Mouse (Mus musculus) midbrain, embryonic 13.5 days (tissue): ENCODE measurements around the gene Adamtsl4. TPM values are rescaled to one million over a fixed set of nuclear protein-coding genes. Genes with fewer than 3 reads are reported as not detected.

Source experiments
- ATAC-seq: fragments of 200-750 bp; cut with Nextera tagmentation; 2 replicates; pipeline ENCODE4 v1.8.0; 2017; ENCODE audit warnings: mild to moderate bottlenecking, moderate TSS enrichment, moderate library complexity
- H3K27ac ChIP-seq: fragments of 300-500 bp; sonication (generic); 2 replicates; pipeline ENCODE4 v1.5.1; 2015; ENCODE audit warnings: inconsistent platforms, mild to moderate bottlenecking, moderate library complexity
- H3K27me3 ChIP-seq: fragments of 300-500 bp; sonication (generic); 2 replicates; pipeline ENCODE4 v1.6.1; 2015; ENCODE audit warnings: mild to moderate bottlenecking, inconsistent platforms
- H3K36me3 ChIP-seq: fragments of 300-500 bp; sonication (generic); 2 replicates; pipeline ENCODE4 v1.6.1; 2015; ENCODE audit warnings: mild to moderate bottlenecking, inconsistent platforms
- H3K4me1 ChIP-seq: fragments of 300-500 bp; sonication (generic); replicated peaks from 2 replicates; pipeline ENCODE4 v1.6.1; 2015; ENCODE audit warnings: inconsistent platforms
- H3K4me2 ChIP-seq: fragments of 300-500 bp; sonication (generic); replicated peaks from 2 replicates; pipeline ENCODE4 v1.6.1; 2015; ENCODE audit warnings: moderate library complexity, mild to moderate bottlenecking, inconsistent platforms
- H3K4me3 ChIP-seq: fragments of 300-500 bp; sonication (generic); replicated peaks from 2 replicates; pipeline ENCODE4 v1.5.1; 2015; ENCODE audit warnings: mild to moderate bottlenecking, inconsistent platforms
- H3K9ac ChIP-seq: fragments of 300-500 bp; sonication (generic); replicated peaks from 2 replicates; pipeline ENCODE4 v1.6.1; 2015; ENCODE audit warnings: mild to moderate bottlenecking, inconsistent platforms
- H3K9me3 ChIP-seq: fragments of 300-500 bp; sonication (generic); 2 replicates; pipeline ENCODE4 v1.6.1; 2016; ENCODE audit warnings: mild to moderate bottlenecking, inconsistent platforms
- WGBS: fragments of 180-500 bp; shearing (Covaris S2); methylation state at CpG from one replicate; pipeline ENCODE4 v1.1.7; 2015; 5-methylcytosine and 5-hydroxymethylcytosine counted together
- polyA plus RNA-seq: library from polyadenylated mRNA; unstranded; fragments of >200 nt; fragmentation: Nextera tagmentation; extraction: Ambion mirVana; gene quantifications from 2 replicates; pipeline ENCODE4 v1.2.1, GENCODE M21; 2015

The Adamtsl4 gene
- polyA plus RNA-seq, 1 experiment from 2014 or later, result 1.9 TPM

DNA sequence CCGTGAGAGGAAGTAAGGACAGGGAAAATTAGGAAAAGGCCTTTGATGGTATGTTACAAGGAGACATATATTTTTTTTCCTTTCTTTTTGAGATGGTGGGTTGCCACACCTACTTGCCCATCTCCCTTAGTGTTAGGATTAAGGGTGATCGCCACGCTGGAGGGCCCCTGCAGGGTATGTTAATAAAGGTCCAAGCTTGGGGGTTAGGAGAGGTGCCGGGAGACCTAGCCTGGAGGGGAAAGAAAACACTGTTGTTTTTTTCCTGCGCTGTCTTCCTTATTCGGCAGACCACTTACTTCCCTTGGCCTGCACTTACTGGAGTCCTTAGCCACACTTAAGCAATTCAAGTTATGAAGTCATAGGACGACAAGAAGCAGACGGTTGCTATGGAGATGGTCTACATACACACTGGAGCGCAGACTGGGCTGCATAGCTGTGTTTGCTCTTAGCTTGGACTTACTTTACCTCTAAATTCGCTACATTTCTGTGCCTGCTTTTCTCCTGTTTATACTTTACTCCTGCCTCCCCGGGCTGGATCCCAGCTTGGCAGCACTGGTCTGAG, 34.2 kb downstream of the Adamtsl4 start:
- ATAC-seq, result no peak
- H3K4me1 ChIP-seq, result peaks cover 16% of the 10 kb centered on the region
- no peak overlapping the region for H3K4me2 ChIP-seq
- no peaks in the 10 kb centered on the region for H3K36me3 ChIP-seq
- H3K9me3 ChIP-seq, result no peaks in the 10 kb centered on the region
- WGBS, result 15% methylated on average over 11 of the region's 11 CpGs
- H3K9ac ChIP-seq, result peak overlapping the region; percentile 16; the same call in 1 of the 2 replicates
- no peak overlapping the region for H3K27ac ChIP-seq
- no peak overlapping the region for H3K4me3 ChIP-seq
- H3K27me3 ChIP-seq, result no peaks in the 10 kb centered on the region

DNA sequence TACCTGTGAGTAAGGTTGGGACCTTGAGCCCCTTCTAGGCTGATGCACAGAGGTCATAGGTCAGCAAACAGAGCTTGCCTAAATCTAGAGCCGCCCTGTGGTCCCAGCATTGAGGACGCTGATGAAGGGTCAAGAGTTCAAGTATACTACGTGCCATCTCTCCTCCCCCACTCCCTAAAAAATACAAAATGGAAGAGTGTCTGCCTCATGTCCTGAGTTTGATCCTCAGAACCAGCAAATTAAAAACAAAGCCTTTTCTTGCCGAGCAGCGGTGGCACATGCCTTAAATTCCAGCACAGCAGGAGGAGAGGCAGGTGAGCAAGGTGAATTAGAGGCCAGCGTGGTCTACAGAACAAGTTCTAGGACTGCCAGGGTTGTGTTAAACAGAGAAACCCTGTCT, 34.8 kb downstream of the Adamtsl4 start:
- Histone ChIP-seq H3K36me3 (no peaks in the 10 kb centered on the region), H3K27ac (no peak overlapping the region), H3K4me3 (no peak overlapping the region), H3K9ac (no peak overlapping the region), H3K4me1 (peaks cover 13% of the 10 kb centered on the region), H3K4me2 (no peak overlapping the region), H3K9me3 (no peaks in the 10 kb centered on the region), H3K27me3 (no peaks in the 10 kb centered on the region)
- no peak for ATAC-seq
- 20% methylated on average over 6 of the region's 6 CpGs for WGBS

DNA sequence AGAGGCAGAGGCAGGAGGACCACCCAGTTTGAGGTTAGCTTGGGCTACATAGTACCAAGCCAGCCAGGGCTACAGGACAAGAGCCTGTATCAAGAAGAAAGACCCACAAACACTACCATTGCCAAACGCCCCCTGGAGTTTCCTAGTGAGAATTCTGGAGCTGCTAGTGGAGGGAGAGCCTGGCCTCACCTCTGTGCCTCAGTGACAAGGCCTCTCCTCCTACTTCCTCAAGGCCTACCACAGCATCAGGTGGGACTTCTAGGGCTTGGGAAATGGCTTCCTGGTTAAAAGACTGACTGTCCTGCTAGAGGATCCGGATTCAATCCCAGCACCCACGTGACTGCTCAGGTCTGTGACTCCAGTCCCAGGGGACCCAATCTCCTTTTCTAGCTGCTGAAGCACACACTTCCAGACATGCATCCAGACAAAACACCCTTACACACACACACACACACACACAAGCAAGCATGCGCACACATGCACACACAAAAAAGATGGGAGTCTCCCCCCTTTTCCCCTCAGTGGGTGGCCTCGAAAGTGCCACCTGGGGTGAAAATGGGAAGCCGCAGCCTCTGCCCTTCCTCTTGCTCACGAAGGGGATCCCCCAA, 35.4 kb downstream of the Adamtsl4 start:
- Histone ChIP-seq H3K27ac (no peak overlapping the region), H3K27me3 (no peaks in the 10 kb centered on the region), H3K9me3 (no peaks in the 10 kb centered on the region), H3K4me3 (no peak overlapping the region), H3K4me1 (peaks cover 9% of the 10 kb centered on the region), H3K4me2 (no peak overlapping the region), H3K9ac (no peak overlapping the region), H3K36me3 (no peaks in the 10 kb centered on the region)
- ATAC-seq, result no peak
- WGBS, result 59% methylated on average over 7 of the region's 7 CpGs

DNA sequence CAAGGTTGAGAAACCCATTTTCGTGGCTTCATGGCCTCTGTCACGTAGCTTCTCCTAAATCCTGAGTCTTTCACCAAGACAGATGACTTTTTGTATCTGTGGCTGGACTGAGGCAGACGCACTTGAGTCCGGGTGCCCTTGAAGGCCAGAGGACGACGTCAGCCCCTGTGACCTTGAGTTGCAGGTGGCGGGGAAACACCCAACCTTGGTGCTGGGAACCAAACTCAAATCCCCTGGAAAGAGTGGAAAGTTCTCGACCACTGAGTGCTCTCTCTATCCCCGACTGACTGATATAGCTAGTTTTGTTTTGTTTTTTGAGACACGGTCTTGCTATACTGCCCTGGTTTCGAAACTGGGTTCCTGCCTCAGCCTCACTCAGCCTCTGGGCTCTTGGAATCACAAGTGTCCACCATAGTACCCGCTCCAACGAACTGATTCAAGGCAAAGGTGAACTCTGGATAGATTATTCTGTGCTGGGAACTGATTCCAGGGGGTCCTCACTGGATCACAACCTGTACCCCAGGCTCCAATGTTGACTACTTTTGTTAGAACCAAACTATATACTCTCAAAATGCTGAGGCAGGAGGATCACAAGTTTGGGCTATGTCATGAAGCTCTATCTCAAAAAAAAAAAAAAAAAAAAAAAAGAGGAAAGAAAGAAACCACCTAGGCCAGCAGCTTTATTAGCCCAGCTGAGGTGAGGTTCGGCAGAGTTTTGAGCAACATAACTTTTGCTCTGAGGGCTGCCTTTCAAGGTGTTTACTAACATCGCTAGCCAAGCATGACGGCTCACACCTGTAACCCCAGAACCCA, 36.1 kb downstream of the Adamtsl4 start:
- Histone ChIP-seq H3K9me3 (no peaks in the 10 kb centered on the region), H3K4me2 (no peak overlapping the region), H3K4me1 (peaks cover 9% of the 10 kb centered on the region), H3K9ac (no peak overlapping the region), H3K36me3 (no peaks in the 10 kb centered on the region), H3K4me3 (no peak overlapping the region), H3K27ac (no peak overlapping the region), H3K27me3 (no peaks in the 10 kb centered on the region)
- WGBS, result 94% methylated on average over 16 of the region's 16 CpGs
- ATAC-seq, result no peak

DNA sequence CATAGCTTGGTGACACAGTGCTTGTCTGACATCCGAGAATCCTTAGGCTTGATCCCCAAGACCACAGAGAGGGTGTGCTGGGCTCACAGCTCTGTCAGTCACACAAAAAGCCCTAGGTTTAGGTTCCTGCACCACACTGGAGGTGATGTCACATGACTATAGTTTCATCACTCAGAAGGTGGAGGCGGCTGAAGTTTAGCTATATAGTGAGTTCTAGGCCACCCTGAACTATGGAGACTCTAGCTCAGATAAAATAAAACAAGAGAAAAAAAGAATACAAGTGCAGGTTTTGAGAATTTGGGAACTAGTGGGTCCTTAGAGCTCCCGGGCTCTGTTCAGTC, 36.7 kb downstream of the Adamtsl4 start:
- ATAC-seq, result no peak
- 90% methylated on average over 3 of the region's 3 CpGs for WGBS

DNA sequence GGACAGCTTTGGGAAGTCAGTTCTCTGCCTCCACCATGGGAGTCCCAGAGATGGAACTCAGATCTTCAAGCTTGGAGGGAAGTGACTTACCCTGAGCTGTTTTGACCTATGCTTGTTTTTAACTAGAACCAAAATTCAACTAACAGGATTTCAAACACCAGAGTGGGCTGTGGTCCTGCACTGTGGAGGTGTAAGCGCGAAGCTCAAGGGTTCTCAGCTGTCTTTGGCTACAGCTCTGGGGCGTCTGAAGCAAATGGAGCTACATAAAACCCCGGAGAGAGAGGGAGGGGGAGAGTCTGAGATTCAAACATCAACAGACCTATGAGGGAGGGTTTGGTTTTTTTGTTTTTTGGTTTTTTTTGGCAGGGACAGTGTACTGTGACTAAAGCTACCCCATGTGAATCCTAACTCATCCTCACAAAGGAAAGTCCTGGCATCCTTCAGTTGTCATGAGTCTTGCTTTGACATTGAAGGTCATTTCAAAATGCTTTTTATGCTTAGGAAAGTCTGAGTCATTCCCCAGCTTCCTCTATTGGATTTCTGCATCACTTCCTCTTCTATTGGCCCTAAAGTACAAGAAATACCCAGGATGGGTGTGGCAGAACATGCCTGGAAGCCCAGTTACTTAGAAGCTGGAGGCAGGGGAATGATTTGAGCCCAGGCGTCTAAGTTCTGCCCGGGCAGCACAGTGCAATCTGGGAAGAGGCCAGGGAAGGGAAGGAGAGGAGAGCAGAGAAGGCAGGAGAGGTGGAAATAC, 37.3 kb downstream of the Adamtsl4 start:
- Histone ChIP-seq H3K27me3 (no peaks in the 10 kb centered on the region), H3K36me3 (no peaks in the 10 kb centered on the region), H3K4me3 (no peak overlapping the region), H3K9ac (no peak overlapping the region), H3K9me3 (no peaks in the 10 kb centered on the region), H3K4me2 (no peak overlapping the region), H3K4me1 (peaks cover 9% of the 10 kb centered on the region), H3K27ac (no peak overlapping the region)
- WGBS, result 83% methylated on average over 6 of the region's 6 CpGs
- ATAC-seq, result no peak

More for the DNA sequence above, 36.7 kb downstream of the Adamtsl4 start:
- Histone ChIP-seq H3K27me3 (no peaks in the 10 kb centered on the region), H3K4me2 (no peak overlapping the region), H3K36me3 (no peaks in the 10 kb centered on the region), H3K4me3 (no peak overlapping the region), H3K4me1 (peaks cover 9% of the 10 kb centered on the region), H3K27ac (no peak overlapping the region), H3K9ac (no peak overlapping the region), H3K9me3 (no peaks in the 10 kb centered on the region)

DNA sequence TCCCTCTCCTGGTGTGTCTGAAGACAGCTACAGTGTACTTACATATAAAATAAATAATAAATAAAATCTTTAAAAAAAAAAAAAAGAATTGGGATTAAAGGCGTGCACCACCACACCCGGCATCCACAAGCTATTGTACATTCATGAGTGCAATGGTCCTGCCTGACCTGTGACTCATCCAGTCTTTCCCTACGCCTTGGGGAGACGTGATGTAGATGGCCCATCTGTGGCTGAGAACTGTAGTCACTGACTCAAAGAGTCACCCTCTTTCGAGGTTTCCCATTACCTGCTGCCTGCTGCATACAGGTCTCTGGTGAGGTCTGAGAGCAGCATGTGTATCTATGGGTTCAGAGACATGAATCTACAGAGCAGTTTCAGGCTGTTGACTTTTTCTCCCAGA, 39.7 kb downstream of the Adamtsl4 start:
- ATAC-seq, result no peak
- H3K9me3 ChIP-seq, result no peaks in the 10 kb centered on the region
- H3K27ac ChIP-seq, result no peak overlapping the region
- no peak overlapping the region for H3K4me2 ChIP-seq
- no peaks in the 10 kb centered on the region for H3K36me3 ChIP-seq
- no peaks in the 10 kb centered on the region for H3K27me3 ChIP-seq
- peaks cover 3% of the 10 kb centered on the region; the same call in 1 of the 2 replicates for H3K4me1 ChIP-seq
- no peak overlapping the region for H3K4me3 ChIP-seq
- 95% methylated on average over 5 of the region's 5 CpGs for WGBS
- no peak overlapping the region for H3K9ac ChIP-seq

DNA sequence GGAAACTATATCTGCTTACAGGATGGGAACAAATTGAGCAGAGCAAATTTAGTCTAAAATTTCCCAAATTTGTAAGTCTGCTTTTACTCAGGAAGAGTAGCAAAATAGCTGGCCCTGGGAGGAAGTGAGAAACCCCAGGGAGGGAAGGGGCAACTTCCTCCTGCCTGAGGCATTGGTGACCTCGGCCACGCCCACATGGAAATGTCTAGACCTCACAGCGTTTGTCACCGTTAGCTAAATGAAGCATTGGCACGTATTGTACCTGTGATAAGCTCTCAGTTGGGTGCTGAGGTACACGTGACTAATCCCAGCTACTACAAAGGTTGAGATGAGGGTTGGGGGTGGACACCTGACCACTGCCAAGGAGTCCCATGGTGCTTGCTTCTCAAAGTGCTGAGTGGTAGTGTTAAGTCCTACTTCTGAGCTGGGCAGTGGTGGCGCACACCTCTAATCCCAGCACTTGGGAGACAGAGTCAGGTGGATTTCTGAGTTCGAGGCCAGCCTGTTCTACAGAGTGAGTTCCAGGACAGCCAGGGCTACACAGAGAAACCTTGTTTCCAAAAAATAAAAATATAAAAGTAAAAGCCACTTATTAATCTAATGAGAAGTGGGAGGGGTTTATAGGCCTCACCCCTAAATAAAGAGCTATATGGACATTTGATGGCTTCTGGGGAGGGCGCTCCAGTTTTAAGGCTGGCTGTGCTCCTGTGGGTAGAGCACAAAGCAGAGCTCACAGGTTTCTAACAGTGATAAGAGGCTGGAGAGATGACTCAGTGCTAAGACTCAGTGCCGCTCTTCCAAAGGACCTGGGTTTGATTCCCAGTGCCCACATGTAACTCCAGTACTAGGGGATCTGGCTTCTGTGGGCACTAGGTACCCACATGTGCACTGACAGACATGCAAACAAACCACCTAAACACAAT, 42.1 kb downstream of the Adamtsl4 start:
- no peak overlapping the region for H3K4me3 ChIP-seq
- no peak overlapping the region for H3K9ac ChIP-seq
- ATAC-seq, result no peak
- H3K9me3 ChIP-seq, result no peaks in the 10 kb centered on the region
- H3K27me3 ChIP-seq, result no peaks in the 10 kb centered on the region
- no peak overlapping the region for H3K4me2 ChIP-seq
- no peak overlapping the region for H3K27ac ChIP-seq
- H3K4me1 ChIP-seq, result no peaks in the 10 kb centered on the region
- WGBS, result 70% methylated on average over 10 of the region's 10 CpGs
- H3K36me3 ChIP-seq, result 0 out of 2 replicates have a peak, but pooled peaks cover 3% of the 10 kb centered on the region

DNA sequence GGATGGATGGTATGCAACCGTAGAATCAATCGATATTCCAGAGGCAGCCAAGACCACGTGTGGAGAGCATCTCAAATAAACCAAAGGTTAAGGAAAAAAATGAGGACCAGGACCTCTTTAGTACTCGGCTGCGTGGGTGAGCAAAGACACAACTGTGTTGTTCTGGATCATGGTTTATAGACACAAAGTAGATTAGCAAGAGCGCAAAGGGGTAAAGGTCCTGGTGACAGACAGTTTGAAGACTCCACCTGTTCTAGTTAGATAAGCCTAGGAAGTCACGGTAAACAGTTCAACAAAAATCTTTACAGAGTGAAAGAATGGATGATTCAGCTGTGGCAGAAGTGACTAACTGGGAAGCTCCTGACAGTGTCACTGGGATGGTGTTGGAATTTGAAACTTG, 44.6 kb downstream of the Adamtsl4 start:
- no peak for ATAC-seq
- H3K4me2 ChIP-seq, result no peak overlapping the region
- H3K4me3 ChIP-seq, result no peak overlapping the region
- H3K9me3 ChIP-seq, result no peaks in the 10 kb centered on the region
- H3K9ac ChIP-seq, result no peak overlapping the region
- peaks cover 20% of the 10 kb centered on the region for H3K36me3 ChIP-seq
- no peaks in the 10 kb centered on the region for H3K27me3 ChIP-seq
- H3K27ac ChIP-seq, result no peak overlapping the region
- 89% methylated on average over 7 of the region's 7 CpGs for WGBS
- no peaks in the 10 kb centered on the region for H3K4me1 ChIP-seq

DNA sequence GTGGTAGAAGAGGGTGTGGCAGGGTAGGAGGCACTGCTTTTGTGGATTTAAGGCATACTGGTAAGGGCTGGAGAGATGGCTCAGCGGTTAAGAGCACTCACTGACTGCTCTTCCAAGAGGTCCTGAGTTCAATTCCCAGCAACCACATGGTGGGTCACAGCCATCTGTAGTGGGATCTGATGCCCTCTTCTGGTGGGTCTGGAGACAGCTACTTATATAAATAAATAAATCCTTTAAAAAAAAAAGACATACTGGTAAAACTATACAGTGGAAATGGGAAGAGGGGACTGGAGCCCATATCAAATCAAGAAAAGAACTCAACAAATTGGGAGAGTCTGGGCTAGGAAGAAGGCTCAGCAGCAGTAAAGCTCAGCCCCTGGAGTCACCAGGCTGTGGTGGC, 48.0 kb downstream of the Adamtsl4 start:
- no peaks in the 10 kb centered on the region for H3K4me1 ChIP-seq
- peaks cover 54% of the 10 kb centered on the region for H3K36me3 ChIP-seq
- no peak overlapping the region for H3K4me3 ChIP-seq
- no peak for ATAC-seq
- H3K27ac ChIP-seq, result no peak overlapping the region
- H3K4me2 ChIP-seq, result no peak overlapping the region
- WGBS, result 100% methylated on average over 1 of the region's 1 CpGs
- H3K9ac ChIP-seq, result no peak overlapping the region
- no peaks in the 10 kb centered on the region for H3K9me3 ChIP-seq
- H3K27me3 ChIP-seq, result no peaks in the 10 kb centered on the region

DNA sequence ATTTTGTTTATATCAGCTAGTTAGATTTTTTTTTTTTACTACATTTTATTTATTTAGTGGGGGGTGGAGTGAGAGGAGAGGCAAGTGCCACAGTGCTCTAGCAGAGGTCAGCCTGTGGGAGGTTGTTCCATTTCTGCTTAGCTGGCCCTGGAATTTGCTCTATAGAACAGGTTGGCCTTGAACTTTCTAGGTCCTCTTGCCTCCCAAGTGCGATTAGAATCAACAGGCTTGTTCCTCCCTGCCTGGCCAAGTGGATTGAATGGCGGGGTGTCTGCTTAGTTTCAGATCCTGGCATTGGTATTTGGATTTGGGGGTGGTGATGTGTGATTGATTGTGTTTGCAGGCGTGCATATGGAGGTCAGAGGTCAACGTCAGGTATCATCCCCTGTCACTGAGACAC, 51.6 kb downstream of the Adamtsl4 start:
- H3K9me3 ChIP-seq, result no peaks in the 10 kb centered on the region
- WGBS, result 87% methylated on average over 4 of the region's 4 CpGs
- no peaks in the 10 kb centered on the region for H3K4me1 ChIP-seq
- no peak overlapping the region for H3K27ac ChIP-seq
- H3K27me3 ChIP-seq, result no peaks in the 10 kb centered on the region
- no peak overlapping the region for H3K4me2 ChIP-seq
- H3K36me3 ChIP-seq, result peaks cover 84% of the 10 kb centered on the region
- H3K9ac ChIP-seq, result no peak overlapping the region
- no peak for ATAC-seq
- H3K4me3 ChIP-seq, result no peak overlapping the region
